Mouse (Mus musculus) hindbrain, embryonic 16.5 days (tissue): Measurements from ENCODE around the gene Lipa. TPM values are rescaled to one million over a fixed set of nuclear protein-coding genes. Genes with fewer than 3 reads are reported as not detected.
A peak's percentile ranks its signal among the peaks of the same experiment; 100 is the strongest.

Experiments
- ATAC-seq: fragments of 200-750 bp; cut with Nextera tagmentation; 2 replicates; pipeline ENCODE4 v1.8.0; 2017; ENCODE audit warnings: moderate TSS enrichment, moderate library complexity
- H3K27ac ChIP-seq: fragments of 300-500 bp; sonication (generic); 2 replicates; pipeline ENCODE4 v1.5.1; 2014; ENCODE audit warnings: low read depth, mild to moderate bottlenecking, control low read depth, low read length, moderate library complexity
- H3K27me3 ChIP-seq: fragments of 300-500 bp; sonication (generic); replicated peaks from 2 replicates; pipeline ENCODE4 v1.6.1; 2014; ENCODE audit warnings: low read length; ENCODE audit not compliant: control insufficient read depth, insufficient read depth
- H3K36me3 ChIP-seq: fragments of 300-500 bp; sonication (generic); 2 replicates; pipeline ENCODE4 v1.6.1; 2014; ENCODE audit warnings: mild to moderate bottlenecking, low read length, moderate library complexity, mixed read lengths; ENCODE audit not compliant: control insufficient read depth, insufficient read depth
- H3K4me1 ChIP-seq: fragments of 300-500 bp; sonication (generic); 2 replicates; pipeline ENCODE4 v1.6.1; 2014; ENCODE audit warnings: low read depth, low read length; ENCODE audit not compliant: control insufficient read depth, insufficient read depth
- H3K4me2 ChIP-seq: fragments of 300-500 bp; sonication (generic); 2 replicates; pipeline ENCODE4 v1.6.1; 2014; ENCODE audit warnings: mild to moderate bottlenecking, low read length, control low read depth, moderate library complexity
- H3K4me3 ChIP-seq: fragments of 300-500 bp; sonication (generic); 2 replicates; pipeline ENCODE4 v1.5.1; 2014; ENCODE audit warnings: mild to moderate bottlenecking, low read length, control low read depth, moderate library complexity
- H3K9ac ChIP-seq: fragments of 300-500 bp; sonication (generic); 2 replicates; pipeline ENCODE4 v1.6.1; 2014; ENCODE audit warnings: low read depth, mild to moderate bottlenecking, control low read depth, low read length, moderate library complexity
- H3K9me3 ChIP-seq: fragments of 300-500 bp; sonication (generic); 2 replicates; pipeline ENCODE4 v1.6.1; 2014; ENCODE audit warnings: mild to moderate bottlenecking, low read length, moderate library complexity; ENCODE audit not compliant: control insufficient read depth
- WGBS: fragments of 180-500 bp; shearing (Covaris S2); extraction: QIAGEN DNeasy Blood & Tissue Kit; methylation state at CpG from one replicate; pipeline ENCODE4 v1.1.7; 2014; 5-methylcytosine and 5-hydroxymethylcytosine counted together
- polyA plus RNA-seq: library from polyadenylated mRNA; unstranded; fragments of >200 nt; fragmentation: Nextera tagmentation; extraction: Ambion mirVana; gene quantifications from 2 replicates; pipeline ENCODE4 v1.2.1, GENCODE M21; 2015

Gene Lipa
- polyA plus RNA-seq, 1 experiment from 2014 or later = 24.6 TPM

DNA sequence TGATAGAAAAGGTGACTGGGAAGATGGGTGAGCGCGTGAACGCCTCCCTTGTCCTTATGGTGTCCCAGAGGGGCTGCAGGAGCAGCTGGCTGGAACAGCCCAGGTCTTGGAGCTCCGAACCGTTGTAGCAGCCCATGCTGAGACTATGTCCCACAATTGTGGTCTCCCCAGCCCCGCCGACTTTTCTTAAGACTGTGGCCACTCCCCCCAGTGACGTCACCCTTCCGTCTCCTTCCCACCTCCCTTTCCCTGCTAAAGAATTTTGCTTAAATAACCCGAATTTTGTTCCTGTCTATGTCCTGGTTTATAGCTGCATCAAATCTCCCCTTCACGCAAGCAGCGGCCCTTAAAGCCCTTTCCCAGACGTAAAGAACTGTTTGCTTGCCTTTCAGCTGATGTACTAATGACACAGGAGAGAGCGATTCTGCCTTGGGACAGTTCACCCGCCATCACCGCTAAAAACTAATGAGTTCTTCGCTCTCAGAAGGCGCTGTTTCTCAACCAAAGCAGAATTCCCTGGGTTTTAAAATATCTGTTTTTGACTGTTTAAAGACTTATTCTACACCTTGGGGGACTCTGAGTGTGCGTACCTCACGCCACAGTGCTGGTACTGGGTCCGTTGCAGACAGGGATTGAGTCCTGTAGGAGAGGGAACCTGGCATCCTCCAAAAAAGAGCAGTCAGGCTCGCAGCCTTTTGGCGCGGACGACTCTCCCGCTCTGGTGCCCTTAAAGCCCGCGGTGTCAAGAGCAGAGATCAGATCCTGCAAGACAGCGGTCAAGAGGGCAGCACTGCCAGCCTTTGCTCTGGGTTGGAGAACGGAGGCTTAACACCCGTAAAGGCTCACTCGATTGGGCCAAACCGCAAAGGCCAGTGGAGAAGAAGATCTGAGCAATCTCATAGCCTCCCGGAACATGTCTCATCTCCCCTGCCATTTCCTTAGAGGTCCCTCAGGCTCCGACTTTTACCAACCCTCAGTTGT, 52.0 kb downstream of the Lipa start, which contains the start of gene Ch25h:
Ch25h (minus strand) TSS at position 174 of the 981 bp plus-strand sequence.
- peak; percentile 87 for ATAC-seq
- H3K4me1 ChIP-seq = peaks cover 9% of the 10 kb centered on the region
- 2% methylated on average over 35 of the region's 35 CpGs for WGBS
- H3K27me3 ChIP-seq = peaks cover 12% of the 10 kb centered on the region
- peak within 1 kb of the TSS; percentile 49 for H3K9ac ChIP-seq
- H3K4me2 ChIP-seq = peak within 1 kb of the TSS; percentile 95
- no peak within 1 kb of the TSS for H3K27ac ChIP-seq
- no peaks in the 10 kb centered on the region for H3K36me3 ChIP-seq
- H3K4me3 ChIP-seq = peak within 1 kb of the TSS; percentile 62
- no peaks in the 10 kb centered on the region for H3K9me3 ChIP-seq

DNA sequence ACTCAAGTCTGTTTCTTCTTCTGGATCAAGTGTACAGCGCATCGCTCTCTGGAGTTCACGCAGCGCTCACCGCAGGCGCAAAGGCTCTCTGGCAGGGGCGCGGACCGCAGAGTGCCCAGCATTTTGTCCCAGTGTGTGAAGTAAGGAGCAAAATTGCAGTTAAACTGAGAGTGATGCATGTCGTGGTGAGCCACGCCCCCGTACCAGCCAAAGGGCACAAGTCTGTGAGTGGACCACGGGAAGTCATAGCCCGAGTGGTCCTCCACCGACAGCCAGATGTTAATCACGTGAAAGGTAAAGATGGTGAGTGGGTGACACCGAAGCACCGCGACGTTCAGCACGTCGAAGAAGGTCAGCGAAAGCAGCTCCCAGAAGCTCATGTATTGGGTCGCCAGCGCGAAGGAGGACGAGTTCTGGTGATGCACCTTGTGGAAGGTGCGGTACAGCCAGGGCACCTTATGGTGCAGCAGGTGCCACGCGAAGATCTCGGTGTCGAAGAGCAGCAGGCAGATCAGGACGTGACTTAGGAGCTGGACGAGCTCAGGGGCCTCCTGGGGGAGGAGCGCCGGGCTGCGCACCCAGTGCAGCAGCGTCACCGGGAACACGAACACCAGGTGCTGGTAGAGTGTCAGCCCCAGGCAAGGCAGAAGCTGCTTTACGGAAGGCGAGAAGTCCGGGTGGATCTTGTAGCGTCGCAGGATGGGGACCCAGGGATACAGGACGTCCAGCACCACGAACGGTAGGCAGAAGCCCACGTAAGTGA, 52.9 kb downstream of the Lipa start:
- 7% methylated on average over 49 of the region's 49 CpGs for WGBS
- Histone ChIP-seq H3K27me3 (peaks cover 12% of the 10 kb centered on the region), H3K4me3 (peak overlapping the region; percentile 62)

DNA sequence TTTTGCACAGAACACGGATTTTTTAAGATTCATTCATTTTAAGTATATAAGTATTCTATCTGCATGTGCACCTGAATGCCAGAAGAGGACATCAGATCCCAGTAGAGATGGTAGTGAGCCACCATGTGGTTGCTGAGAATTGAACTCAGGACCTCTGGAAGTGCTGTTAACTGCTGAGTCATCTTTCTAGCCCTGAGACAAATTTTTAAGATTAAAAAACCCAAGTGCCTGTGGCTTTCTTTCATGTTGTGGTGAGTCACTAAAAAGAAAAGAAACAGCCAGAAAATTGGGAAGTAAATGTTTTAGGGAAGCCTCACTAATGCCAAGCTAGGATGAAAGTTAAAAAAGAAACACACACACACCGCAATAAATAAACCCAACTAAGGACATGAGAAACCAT, 55.6 kb downstream of the Lipa start:
- 84% methylated on average over 2 of the region's 2 CpGs for whole genome bisulfite sequencing
- Histone ChIP-seq H3K4me2 (no peak overlapping the region), H3K27ac (no peak overlapping the region), H3K27me3 (peaks cover 12% of the 10 kb centered on the region), H3K4me1 (peaks cover 9% of the 10 kb centered on the region), H3K36me3 (no peaks in the 10 kb centered on the region), H3K9ac (no peak overlapping the region), H3K4me3 (no peak overlapping the region), H3K9me3 (no peaks in the 10 kb centered on the region)
- ATAC-seq = no peak

More for the DNA sequence above, 52.9 kb downstream of the Lipa start:
- peak overlapping the region; percentile 95 for H3K4me2 ChIP-seq
- peaks cover 9% of the 10 kb centered on the region for H3K4me1 ChIP-seq
- no peaks in the 10 kb centered on the region for H3K9me3 ChIP-seq
- H3K9ac ChIP-seq = peak overlapping the region; percentile 49
- no peaks in the 10 kb centered on the region for H3K36me3 ChIP-seq
- peak; percentile 86 for ATAC-seq
- no peak overlapping the region for H3K27ac ChIP-seq

DNA sequence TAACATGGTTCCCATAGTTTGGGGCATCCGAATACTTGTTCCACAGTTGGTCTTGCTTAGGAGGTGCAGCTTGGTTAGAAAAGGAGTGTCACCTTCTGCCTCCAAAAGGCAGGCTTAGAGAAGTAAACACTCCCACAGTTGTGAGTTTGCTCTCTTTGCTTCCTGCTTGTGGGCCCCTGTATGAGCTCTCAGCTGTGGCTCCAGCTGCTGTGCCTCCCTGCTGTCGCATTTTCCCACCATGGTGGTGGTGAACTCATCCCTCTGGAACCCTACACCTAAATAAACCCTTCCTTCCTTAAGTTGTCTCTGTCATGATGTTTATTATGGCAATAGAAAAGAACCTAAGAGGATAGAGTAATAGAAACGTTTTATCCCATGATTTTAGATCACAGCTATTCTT, 58.5 kb downstream of the Lipa start:
- 53% methylated on average over 3 of the region's 3 CpGs for WGBS
- Histone ChIP-seq H3K4me3 (no peak overlapping the region), H3K9ac (no peak overlapping the region), H3K36me3 (no peaks in the 10 kb centered on the region), H3K4me2 (no peak overlapping the region), H3K27me3 (peaks cover 4% of the 10 kb centered on the region), H3K9me3 (no peaks in the 10 kb centered on the region), H3K27ac (no peak overlapping the region), H3K4me1 (no peaks in the 10 kb centered on the region)
- ATAC-seq = no peak

DNA sequence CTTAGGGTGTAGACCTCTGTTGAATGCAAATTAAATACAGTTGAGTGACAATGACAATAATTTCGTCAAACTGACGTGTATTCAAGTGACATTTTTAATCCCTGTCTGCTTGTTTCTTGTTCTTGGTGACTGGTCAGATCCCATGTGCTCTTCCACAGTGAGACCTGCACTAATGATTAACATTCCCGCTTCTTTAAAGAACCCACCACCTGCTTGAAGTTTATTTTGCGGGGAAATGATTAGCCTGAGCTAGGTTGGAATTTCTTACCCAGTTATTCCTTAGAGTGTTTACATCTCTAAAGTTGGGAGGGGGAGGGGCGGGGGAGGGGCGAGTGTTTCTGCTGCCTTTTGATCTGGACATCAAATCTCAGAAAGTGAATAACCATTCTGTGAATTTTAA, 59.1 kb downstream of the Lipa start:
- H3K27ac ChIP-seq = no peak overlapping the region
- H3K36me3 ChIP-seq = no peaks in the 10 kb centered on the region
- H3K4me3 ChIP-seq = no peak overlapping the region
- H3K9me3 ChIP-seq = no peaks in the 10 kb centered on the region
- WGBS = 36% methylated on average over 6 of the region's 6 CpGs
- no peak overlapping the region for H3K4me2 ChIP-seq
- ATAC-seq = no peak
- H3K9ac ChIP-seq = no peak overlapping the region
- peaks cover 2% of the 10 kb centered on the region for H3K27me3 ChIP-seq
- H3K4me1 ChIP-seq = no peaks in the 10 kb centered on the region

DNA sequence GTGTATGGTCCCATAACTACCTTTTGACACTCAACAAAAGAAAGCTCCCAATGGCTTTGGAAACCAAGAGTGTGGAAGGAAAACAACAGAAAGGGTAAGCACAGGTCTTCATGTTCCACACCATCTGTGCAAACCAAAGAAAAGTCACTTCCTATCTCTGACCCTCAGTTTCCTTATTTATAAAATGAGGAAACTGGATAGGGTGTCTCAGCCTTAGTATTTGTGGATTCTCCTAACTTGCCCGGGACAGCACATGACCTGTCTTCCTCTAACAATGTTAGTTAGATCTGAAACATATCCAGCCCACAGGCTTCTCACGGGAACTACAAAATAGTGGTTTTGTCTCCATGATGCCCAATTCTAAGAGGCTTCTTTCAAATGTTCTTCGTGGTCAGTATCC, 62.8 kb downstream of the Lipa start:
- Histone ChIP-seq H3K4me2 (no peak overlapping the region), H3K27ac (no peak overlapping the region), H3K9me3 (no peaks in the 10 kb centered on the region), H3K36me3 (no peaks in the 10 kb centered on the region), H3K4me1 (no peaks in the 10 kb centered on the region), H3K9ac (no peak overlapping the region), H3K27me3 (no peaks in the 10 kb centered on the region), H3K4me3 (no peak overlapping the region)
- WGBS = 85% methylated on average over 3 of the region's 3 CpGs
- no peak for ATAC-seq

DNA sequence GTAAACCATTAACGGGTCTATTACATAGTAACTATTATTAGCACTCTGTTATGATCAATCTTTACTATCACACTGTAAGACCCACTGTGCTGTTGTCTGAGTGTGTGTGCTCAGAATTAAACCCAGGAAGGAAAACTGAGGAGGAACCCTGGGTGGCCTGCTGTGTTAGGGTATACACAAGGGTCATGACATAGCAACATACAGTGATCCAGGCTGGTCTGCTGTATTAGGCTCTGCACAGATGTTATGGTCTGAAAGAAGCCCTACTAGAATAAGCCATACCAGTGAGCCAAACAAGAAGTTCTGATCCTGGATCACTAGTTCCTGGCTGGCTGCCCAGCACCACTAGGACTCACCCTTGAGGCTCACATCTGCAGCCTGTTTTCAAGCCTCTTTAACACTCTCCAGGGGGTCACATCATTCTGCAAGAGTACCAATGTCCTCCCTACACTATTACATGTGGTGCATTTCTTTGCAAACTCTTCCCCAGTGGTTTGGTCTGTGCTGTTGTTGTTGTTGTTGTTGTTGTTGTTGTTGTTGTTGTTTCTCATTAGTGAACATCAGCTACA, 65.7 kb downstream of the Lipa start:
- no peak for ATAC-seq
- no peaks in the 10 kb centered on the region for H3K9me3 ChIP-seq

DNA sequence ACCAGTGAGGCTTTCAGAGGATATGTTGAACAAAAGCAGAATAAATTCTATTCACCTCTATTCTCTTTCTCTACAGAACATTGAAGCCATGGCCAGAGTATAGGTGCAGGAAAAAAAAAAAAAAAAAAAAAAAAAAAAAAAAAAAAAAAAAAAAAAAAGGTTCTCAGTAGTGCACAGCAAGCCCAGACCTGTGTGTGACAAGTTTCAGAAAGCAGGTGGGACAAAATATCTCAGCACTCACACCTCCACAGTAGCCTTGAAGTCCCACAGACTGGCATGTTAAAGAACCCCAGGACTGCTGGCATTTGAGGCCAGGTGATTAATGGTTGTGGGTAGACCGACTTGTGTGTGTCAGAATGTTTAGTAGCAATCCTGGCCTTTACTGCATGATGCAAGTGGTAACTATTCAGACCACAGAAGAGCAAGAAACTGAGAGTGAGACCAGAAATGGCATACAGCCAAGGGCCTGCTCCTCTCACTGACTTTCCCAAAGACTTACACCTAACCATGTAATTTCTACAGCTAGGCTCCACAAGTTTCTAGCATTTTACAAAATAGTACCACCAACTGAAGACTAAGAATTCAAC, 76.4 kb downstream of the Lipa start:
- Histone ChIP-seq H3K4me1 (no peaks in the 10 kb centered on the region), H3K9ac (no peak overlapping the region), H3K27ac (no peak overlapping the region), H3K4me2 (no peak overlapping the region), H3K4me3 (no peak overlapping the region), H3K36me3 (no peaks in the 10 kb centered on the region), H3K27me3 (no peaks in the 10 kb centered on the region), H3K9me3 (no peaks in the 10 kb centered on the region)
- no peak for ATAC-seq
- 71% methylated on average over 1 of the region's 1 CpGs for WGBS

More for the DNA sequence above, 65.7 kb downstream of the Lipa start:
- Histone ChIP-seq H3K36me3 (no peaks in the 10 kb centered on the region), H3K4me3 (no peak overlapping the region), H3K4me2 (no peak overlapping the region), H3K27me3 (no peaks in the 10 kb centered on the region), H3K27ac (no peak overlapping the region), H3K9ac (no peak overlapping the region), H3K4me1 (no peaks in the 10 kb centered on the region)
- whole genome bisulfite sequencing = 74% methylated on average over 1 of the region's 1 CpGs
